Mouse (Mus musculus) heart, embryonic 13.5 days (tissue): ENCODE measurements around the gene Olfr482. TPM values are rescaled to one million over a fixed set of nuclear protein-coding genes. Genes with fewer than 3 reads are reported as not detected.

Experiments used
- ATAC-seq: fragments of 200-750 bp; cut with Nextera tagmentation; 2 replicates; pipeline ENCODE4 v1.8.0; 2017; ENCODE audit warnings: moderate TSS enrichment; ENCODE audit not compliant: insufficient number of reproducible peaks, low FRiP score, low TSS enrichment; ENCODE audit errors: extremely low read depth
- H3K27ac ChIP-seq: fragments of 300-500 bp; sonication (generic); replicated peaks from 2 replicates; pipeline ENCODE4 v1.5.1; 2015; ENCODE audit warnings: moderate library complexity, mild to moderate bottlenecking, inconsistent platforms
- H3K27me3 ChIP-seq: fragments of 300-500 bp; sonication (generic); replicated peaks from 2 replicates; pipeline ENCODE4 v1.6.1; 2015; ENCODE audit warnings: mild to moderate bottlenecking, inconsistent platforms
- H3K36me3 ChIP-seq: fragments of 300-500 bp; sonication (generic); 2 replicates; pipeline ENCODE4 v1.6.1; 2015; ENCODE audit warnings: mild to moderate bottlenecking, inconsistent platforms
- H3K4me1 ChIP-seq: fragments of 300-500 bp; sonication (generic); 2 replicates; pipeline ENCODE4 v1.6.1; 2015; ENCODE audit warnings: inconsistent platforms
- H3K4me2 ChIP-seq: fragments of 300-500 bp; sonication (generic); 2 replicates; pipeline ENCODE4 v1.6.1; 2015; ENCODE audit warnings: inconsistent platforms, mild to moderate bottlenecking, moderate library complexity
- H3K4me3 ChIP-seq: fragments of 300-500 bp; sonication (generic); 2 replicates; pipeline ENCODE4 v1.5.1; 2015; ENCODE audit warnings: moderate library complexity, mild to moderate bottlenecking, inconsistent platforms
- H3K9ac ChIP-seq: fragments of 300-500 bp; sonication (generic); 2 replicates; pipeline ENCODE4 v1.6.1; 2015; ENCODE audit warnings: inconsistent platforms, mild to moderate bottlenecking, moderate library complexity
- H3K9me3 ChIP-seq: fragments of 300-500 bp; sonication (generic); 2 replicates; pipeline ENCODE4 v1.6.1; 2016; ENCODE audit warnings: inconsistent platforms
- whole genome bisulfite sequencing: fragments of 180-500 bp; shearing (Covaris S2); methylation state at CpG from one replicate; pipeline ENCODE4 v1.1.7; 2015; ENCODE audit warnings: mixed read lengths; 5-methylcytosine and 5-hydroxymethylcytosine counted together
- polyA plus RNA-seq: library from polyadenylated mRNA; unstranded; fragments of >200 nt; fragmentation: Nextera tagmentation; extraction: Ambion mirVana; gene quantifications from 2 replicates; pipeline ENCODE4 v1.2.1, GENCODE M21; 2015

The Olfr482 gene
- polyA plus RNA-seq = not detected in 2 replicates

DNA sequence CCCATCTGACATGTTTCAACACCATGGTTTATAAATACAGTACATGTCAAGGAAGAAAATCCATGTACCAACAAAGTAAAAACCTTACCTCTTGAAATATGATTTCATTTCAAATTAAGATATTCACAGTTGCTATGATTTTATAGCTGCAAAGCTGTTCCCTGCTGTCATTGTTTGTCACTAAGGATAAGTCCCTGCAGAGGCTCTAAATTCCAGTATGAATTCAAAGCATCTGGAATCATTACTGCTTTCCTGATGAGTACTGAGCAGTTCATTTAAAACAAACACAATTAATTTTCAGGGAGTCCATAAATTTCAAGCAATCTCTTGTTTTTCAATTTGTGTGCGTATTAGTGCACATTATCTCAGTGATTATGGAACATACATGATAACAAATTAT lies at the start of gene Olfr482:
Gene Olfr482, minus strand, starts transcription at position 101 of the 400 bp plus-strand sequence.
- no peaks in the 10 kb centered on the region for H3K36me3 ChIP-seq
- ATAC-seq = no peak
- no peak within 1 kb of the TSS for H3K4me2 ChIP-seq
- no peaks in the 10 kb centered on the region for H3K4me1 ChIP-seq
- H3K4me3 ChIP-seq = no peak within 1 kb of the TSS
- no peak within 1 kb of the TSS for H3K27ac ChIP-seq
- WGBS = 64% methylated on average over 1 of the region's 1 CpGs
- H3K27me3 ChIP-seq = no peaks in the 10 kb centered on the region
- no peak within 1 kb of the TSS for H3K9ac ChIP-seq
- H3K9me3 ChIP-seq = no peaks in the 10 kb centered on the region

GRCm38 (mm10) chr7:108127349-108127748 lies 30.0 kb upstream of the Olfr482 start, which contains the start of gene Olfr484:
Gene Olfr484, minus strand, starts transcription at chr7:108127449.
- ATAC-seq = no peak
- H3K4me3 ChIP-seq = no peak within 1 kb of the TSS
- H3K4me2 ChIP-seq = no peak within 1 kb of the TSS
- no peaks in the 10 kb centered on the region for H3K36me3 ChIP-seq
- H3K9ac ChIP-seq = no peak within 1 kb of the TSS
- H3K4me1 ChIP-seq = no peaks in the 10 kb centered on the region
- no peaks in the 10 kb centered on the region for H3K27me3 ChIP-seq
- H3K9me3 ChIP-seq = peaks cover 2% of the 10 kb centered on the region; the same call in 1 of the 2 replicates
- H3K27ac ChIP-seq = no peak within 1 kb of the TSS

GRCm38 (mm10) chr7:108121416-108121815 lies 24.0 kb upstream of the Olfr482 start:
- H3K4me1 ChIP-seq = no peaks in the 10 kb centered on the region
- H3K4me2 ChIP-seq = no peak overlapping the region
- H3K4me3 ChIP-seq = no peak overlapping the region
- no peak for ATAC-seq
- 34% methylated on average over 1 of the region's 1 CpGs for WGBS
- no peak overlapping the region for H3K27ac ChIP-seq
- H3K9ac ChIP-seq = no peak overlapping the region
- H3K27me3 ChIP-seq = no peaks in the 10 kb centered on the region
- no peaks in the 10 kb centered on the region for H3K36me3 ChIP-seq
- H3K9me3 ChIP-seq = no peaks in the 10 kb centered on the region

GRCm38 (mm10) chr7:108120681-108121080 lies 23.3 kb upstream of the Olfr482 start:
- Histone ChIP-seq H3K36me3 (no peaks in the 10 kb centered on the region), H3K4me3 (no peak overlapping the region), H3K27ac (no peak overlapping the region), H3K9me3 (no peaks in the 10 kb centered on the region), H3K27me3 (no peaks in the 10 kb centered on the region), H3K4me2 (no peak overlapping the region), H3K4me1 (no peaks in the 10 kb centered on the region), H3K9ac (no peak overlapping the region)
- ATAC-seq = no peak
- 5% methylated on average over 1 of the region's 1 CpGs for WGBS

- no peaks in the 10 kb centered on the region for H3K36me3 ChIP-seq
- H3K4me3 ChIP-seq = no peak within 1 kb of the TSS
- no peak within 1 kb of the TSS for H3K4me2 ChIP-seq
- H3K9ac ChIP-seq = no peak within 1 kb of the TSS
- no peaks in the 10 kb centered on the region for H3K9me3 ChIP-seq
- 67% methylated on average over 1 of the region's 1 CpGs for whole genome bisulfite sequencing
- ATAC-seq = no peak
- H3K27me3 ChIP-seq = no peaks in the 10 kb centered on the region
- H3K27ac ChIP-seq = no peak within 1 kb of the TSS
- no peaks in the 10 kb centered on the region for H3K4me1 ChIP-seq
Observed at GRCm38 (mm10) chr7:108100549-108100948, 3.2 kb upstream of the Olfr482 start, which contains the start of gene Olfr483. Gene Olfr483, plus strand, starts transcription at chr7:108100849.

DNA sequence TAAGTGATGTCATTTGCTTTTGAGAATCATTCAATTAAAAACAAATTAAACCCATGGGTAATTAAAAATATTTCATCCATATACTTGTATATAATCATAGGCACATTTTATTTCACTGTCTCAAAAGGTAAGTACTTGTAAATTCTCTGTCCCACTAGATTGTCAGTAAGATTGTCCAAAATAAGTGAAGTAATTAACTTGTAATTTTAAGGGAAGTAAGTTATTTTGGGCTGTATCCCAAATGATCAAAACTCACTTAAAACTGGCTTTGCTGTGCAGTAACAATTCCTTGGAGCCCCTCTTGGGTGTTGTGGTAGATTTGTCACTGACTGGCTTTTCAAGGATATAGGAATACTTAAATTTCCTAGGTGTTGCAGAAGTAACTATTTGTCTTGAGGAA lies 17.8 kb downstream of the Olfr482 start, which contains the start of gene Olfr481:
Gene Olfr481, plus strand, starts transcription at position 301 of the 400 bp plus-strand sequence.
- ATAC-seq = no peak
- Histone ChIP-seq H3K4me2 (no peak within 1 kb of the TSS), H3K27ac (no peak within 1 kb of the TSS), H3K9ac (no peak within 1 kb of the TSS), H3K36me3 (no peaks in the 10 kb centered on the region), H3K4me1 (no peaks in the 10 kb centered on the region), H3K4me3 (no peak within 1 kb of the TSS), H3K9me3 (peaks cover 4% of the 10 kb centered on the region; the same call in 1 of the 2 replicates), H3K27me3 (no peaks in the 10 kb centered on the region)

DNA sequence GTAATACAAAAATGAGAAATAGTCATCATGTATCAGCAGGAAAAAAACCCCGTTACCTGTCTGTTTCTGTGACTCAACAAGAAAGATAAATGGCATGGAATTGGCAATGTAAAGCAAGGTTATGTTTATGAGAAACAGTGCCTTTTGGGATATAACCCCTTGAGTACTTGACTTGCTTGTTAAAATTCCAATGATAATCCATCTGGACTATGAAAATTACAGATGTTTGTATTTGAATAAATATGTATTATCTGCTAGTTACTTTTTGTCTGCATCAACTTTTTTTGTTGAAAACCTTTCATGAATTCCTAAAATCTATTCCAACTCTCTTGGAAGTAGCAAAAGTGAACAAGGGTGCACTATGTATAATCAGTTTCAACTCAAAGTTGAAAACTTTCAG lies 30.1 kb downstream of the Olfr482 start, which contains the start of gene Olfr480:
Gene Olfr480, minus strand, starts transcription at position 101 of the 400 bp plus-strand sequence.
- no peak within 1 kb of the TSS for H3K27ac ChIP-seq
- H3K4me3 ChIP-seq = no peak within 1 kb of the TSS
- H3K4me1 ChIP-seq = no peaks in the 10 kb centered on the region
- no peaks in the 10 kb centered on the region for H3K36me3 ChIP-seq
- H3K27me3 ChIP-seq = no peaks in the 10 kb centered on the region
- H3K4me2 ChIP-seq = no peak within 1 kb of the TSS
- H3K9me3 ChIP-seq = peaks cover 11% of the 10 kb centered on the region
- H3K9ac ChIP-seq = no peak within 1 kb of the TSS
- no peak for ATAC-seq
- WGBS = 60% methylated on average over 1 of the region's 1 CpGs

DNA sequence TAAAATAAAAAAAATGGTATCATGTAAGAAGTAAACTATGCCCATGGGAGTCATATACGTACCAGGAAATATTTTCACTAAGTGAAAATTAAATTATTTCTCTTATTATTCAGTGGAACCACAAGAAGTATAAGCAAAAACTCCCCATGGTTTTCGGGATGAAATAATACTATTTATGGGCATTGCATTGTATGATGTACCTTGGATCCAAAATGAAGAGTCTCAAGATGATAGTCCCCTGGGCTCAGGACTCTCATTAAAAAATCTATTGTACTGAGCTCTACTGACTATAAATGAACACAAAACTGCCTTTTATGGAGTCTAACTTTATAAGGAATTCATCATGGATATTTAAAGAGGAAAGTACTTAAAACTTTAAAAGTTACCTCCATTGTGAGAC lies 47.0 kb downstream of the Olfr482 start, which contains the start of gene Olfr479:
Gene Olfr479, plus strand, starts transcription at position 301 of the 400 bp plus-strand sequence.
- H3K36me3 ChIP-seq = no peaks in the 10 kb centered on the region
- 75% methylated on average over 2 of the region's 2 CpGs for WGBS

More for the DNA sequence above, 47.0 kb downstream of the Olfr482 start, which contains the start of gene Olfr479:
- no peak within 1 kb of the TSS for H3K4me3 ChIP-seq
- no peak within 1 kb of the TSS for H3K27ac ChIP-seq
- no peak within 1 kb of the TSS for H3K9ac ChIP-seq
- ATAC-seq = no peak
- H3K27me3 ChIP-seq = no peaks in the 10 kb centered on the region
- no peaks in the 10 kb centered on the region for H3K4me1 ChIP-seq
- H3K4me2 ChIP-seq = no peak within 1 kb of the TSS
- no peaks in the 10 kb centered on the region for H3K9me3 ChIP-seq

Other genes with a start within 250 kb of the Olfr482 start
- not detected in 2 replicates for gene Olfr472, start 199.7 kb downstream of the Olfr482 start, polyA plus RNA-seq
- gene Olfr473, start 167.1 kb downstream of the Olfr482 start, polyA plus RNA-seq = not detected in 2 replicates
- gene Olfr474, start 142.9 kb downstream of the Olfr482 start, polyA plus RNA-seq = not detected in 2 replicates
- not detected in 2 replicates for gene Olfr476, start 132.8 kb downstream of the Olfr482 start, polyA plus RNA-seq
- gene Olfr477, start 110.9 kb downstream of the Olfr482 start, polyA plus RNA-seq = not detected in 2 replicates
- not detected in 2 replicates for gene Olfr478, start 63.6 kb downstream of the Olfr482 start, polyA plus RNA-seq
- not detected in 2 replicates for gene Olfr479, start 46.9 kb downstream of the Olfr482 start, polyA plus RNA-seq
- gene Olfr480, start 30.2 kb downstream of the Olfr482 start, polyA plus RNA-seq = not detected in 2 replicates
- not detected in 2 replicates for gene Olfr481, start 17.7 kb downstream of the Olfr482 start, polyA plus RNA-seq
- not detected in 2 replicates for gene Olfr483, start 3.3 kb upstream of the Olfr482 start, polyA plus RNA-seq
- gene Olfr484, start 29.9 kb upstream of the Olfr482 start, polyA plus RNA-seq = not detected in 2 replicates
- not detected in 2 replicates for gene Olfr485, start 62.3 kb upstream of the Olfr482 start, polyA plus RNA-seq
- gene Olfr486, start 75.2 kb upstream of the Olfr482 start, polyA plus RNA-seq = not detected in 2 replicates
- gene Olfr487, start 117.0 kb upstream of the Olfr482 start, polyA plus RNA-seq = not detected in 2 replicates
- not detected in 2 replicates for gene Olfr488, start 160.8 kb upstream of the Olfr482 start, polyA plus RNA-seq
- not detected in 2 replicates for gene Olfr490, start 191.3 kb upstream of the Olfr482 start, polyA plus RNA-seq
- gene Olfr491, start 215.9 kb upstream of the Olfr482 start, polyA plus RNA-seq = not detected in 2 replicates
- not detected in 2 replicates for gene Olfr492, start 226.1 kb upstream of the Olfr482 start, polyA plus RNA-seq
- not detected in 2 replicates for gene Olfr493, start 249.4 kb upstream of the Olfr482 start, polyA plus RNA-seq